Mouse (Mus musculus): Measurements from ENCODE around the gene Lrfn1.

The Lrfn1 gene

DNA sequence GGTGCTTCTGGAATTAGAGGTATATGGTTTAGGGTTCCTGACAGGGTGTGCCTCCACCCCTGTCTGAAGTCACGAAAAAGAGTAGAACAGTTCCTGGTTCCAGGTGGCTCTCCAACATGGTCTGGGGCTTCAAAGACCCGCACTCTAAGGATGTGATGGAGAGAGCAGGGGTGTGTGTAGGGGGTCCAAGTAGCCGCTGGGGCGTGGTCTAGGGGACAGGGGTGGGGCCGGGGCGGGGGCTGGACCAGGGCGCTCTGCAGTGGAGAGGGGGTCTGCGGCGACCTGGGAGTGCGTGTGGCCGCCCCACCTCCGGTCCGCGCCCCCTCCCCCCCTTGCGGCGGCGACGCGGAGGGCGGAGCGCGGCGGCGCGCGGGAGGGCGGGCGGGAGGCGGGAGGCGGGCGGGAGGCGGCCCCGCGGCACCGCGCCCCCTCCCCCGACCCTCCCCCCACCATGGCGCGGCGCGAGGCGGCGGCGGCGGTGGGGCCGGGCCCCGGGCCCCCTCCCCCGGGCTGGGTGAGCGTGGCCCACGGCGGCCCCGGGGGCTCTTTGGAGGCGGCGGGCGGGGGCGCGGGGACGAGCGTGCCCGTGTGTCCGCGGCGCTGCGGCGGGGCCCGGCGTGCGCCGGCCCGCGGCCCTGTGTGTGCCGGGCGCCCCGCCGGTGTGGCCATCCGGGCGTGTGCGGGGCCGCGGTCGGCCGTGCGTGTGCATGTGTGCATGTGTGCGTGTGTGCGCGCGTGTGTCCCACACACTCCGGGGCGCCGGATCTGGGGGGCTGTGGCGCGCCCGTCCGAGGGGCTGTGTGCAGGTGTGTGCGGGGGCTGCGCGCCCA is at the start of gene Lrfn1:
Gene Lrfn1, plus strand, starts transcription at position 450 of the 830 bp plus-strand sequence.
- peak in 1 of 2 experiments; percentile 37 for DNase-seq (ENCODE audit: low spot score in 2 of 2)

DNA sequence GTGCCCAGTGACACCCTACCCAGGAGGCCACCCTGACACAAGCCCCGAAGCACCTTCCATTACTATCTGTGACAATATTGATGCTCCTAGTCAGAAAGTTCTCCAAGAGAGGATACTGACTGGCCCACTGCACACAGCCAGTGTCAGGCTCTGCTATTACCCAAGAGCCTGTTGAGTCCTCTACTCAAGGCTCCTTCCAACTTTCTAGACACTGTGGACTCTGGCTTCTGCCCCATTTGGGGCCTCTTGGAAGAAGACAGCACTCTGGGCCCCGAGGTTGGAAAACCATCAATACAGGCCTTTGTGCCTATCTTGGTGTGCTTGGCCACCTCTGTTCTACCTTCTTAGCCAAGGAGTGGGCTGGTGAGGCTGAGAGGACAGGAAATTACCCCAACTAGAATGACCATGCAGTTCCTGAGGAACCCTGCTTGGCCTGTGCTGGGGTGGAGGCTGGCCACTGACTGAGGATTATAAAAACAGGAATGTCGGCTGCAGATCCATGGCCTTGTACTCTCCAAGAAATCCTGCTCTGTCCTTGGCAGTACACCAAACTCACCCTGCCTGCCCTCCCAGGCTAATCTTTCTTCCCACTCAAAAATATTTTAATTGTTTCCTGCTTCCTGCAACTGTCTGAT is 40.8 kb upstream of the Lrfn1 start:
- no peak for DNase-seq (ENCODE audit: low spot score in 2 of 2)

DNA sequence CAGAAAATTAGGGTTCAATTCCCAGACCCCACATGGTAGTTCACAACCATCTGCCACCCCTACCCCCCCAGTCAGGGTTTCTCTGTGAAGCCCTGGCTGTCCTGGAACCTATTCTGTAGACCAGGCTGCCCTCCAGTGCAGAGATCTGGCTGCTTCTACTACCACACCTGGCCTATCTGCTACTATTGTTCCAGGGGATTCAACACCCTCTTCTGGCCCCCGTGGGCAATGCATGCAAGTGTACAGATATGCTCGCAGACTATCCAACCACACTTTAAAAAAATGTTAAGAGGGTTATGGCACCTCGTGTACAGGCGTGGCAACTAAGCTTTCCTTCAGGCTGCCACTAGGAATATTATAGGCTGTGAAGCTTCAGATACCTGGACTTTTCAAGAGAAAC is 39.0 kb upstream of the Lrfn1 start:
- no peak for DNase-seq (ENCODE audit: low spot score in 2 of 2)

DNA sequence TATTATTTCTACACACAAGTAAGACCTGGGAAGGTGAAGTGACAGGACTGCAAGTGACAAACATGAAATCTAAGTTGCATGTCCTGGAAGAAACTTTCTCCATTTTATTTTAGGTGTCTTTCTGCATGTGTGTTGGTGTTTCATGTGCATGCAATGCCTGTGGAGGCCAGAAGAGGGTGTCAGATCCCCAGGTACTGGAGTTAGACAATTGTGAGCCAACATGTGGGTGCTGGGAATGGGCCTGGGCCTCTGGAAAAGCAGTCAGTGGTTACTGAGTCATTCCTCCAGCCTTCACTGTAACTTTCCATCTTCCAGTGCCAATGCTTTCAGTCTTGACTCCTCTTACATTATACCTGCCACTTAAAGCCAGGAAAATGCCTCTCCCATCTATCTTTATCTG is 34.4 kb upstream of the Lrfn1 start:
- no peak for DNase-seq (ENCODE audit: low spot score in 2 of 2)

DNA sequence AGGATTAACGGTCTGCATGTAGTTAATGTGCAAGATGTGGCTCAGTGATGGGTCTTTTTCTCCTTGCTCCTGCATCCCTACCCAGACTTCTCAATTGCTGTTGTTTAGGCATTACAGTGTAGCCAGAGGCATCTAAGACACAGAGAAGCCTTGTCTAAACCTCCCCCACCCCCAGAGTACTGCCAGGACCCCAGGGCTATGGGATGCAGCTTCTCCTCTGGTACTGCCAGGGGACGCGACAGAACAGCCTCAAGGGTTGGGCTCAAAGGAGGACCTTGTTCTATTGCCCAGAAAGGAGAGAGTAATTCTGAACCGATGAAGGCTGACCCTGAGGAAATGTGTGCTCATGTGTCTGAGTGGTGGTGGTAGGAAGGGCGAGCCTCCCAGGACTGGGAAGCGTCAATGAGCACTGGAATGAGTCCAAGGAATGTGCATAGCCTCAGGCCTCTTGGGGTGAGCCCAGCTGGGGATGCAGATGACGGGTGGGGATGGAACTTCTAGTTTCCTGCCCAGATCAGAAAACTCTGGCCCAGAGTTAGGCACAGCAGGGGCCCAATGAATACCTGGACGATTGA is 33.6 kb upstream of the Lrfn1 start:
- no peak for DNase-seq (ENCODE audit: low spot score in 2 of 2)

DNA sequence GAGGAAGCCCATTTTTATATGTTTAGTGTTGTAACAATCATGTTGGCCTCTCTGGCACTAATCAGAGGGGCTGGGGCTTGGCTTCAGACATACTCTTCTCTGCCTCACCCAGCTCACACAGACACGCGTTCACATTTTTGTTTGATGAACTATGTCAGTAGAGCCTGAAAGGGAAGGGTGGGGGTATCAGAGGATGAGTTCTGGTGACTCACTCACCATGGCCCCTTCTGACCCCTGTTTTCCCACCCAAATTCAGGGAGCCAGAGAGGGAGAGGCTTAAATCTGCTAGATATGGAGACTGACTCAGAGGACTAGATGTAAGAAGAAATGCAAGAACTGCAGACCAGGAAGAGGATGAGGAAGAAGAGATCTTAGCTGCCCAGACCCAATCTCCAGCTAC is 32.4 kb upstream of the Lrfn1 start:
- DNase-seq (ENCODE audit: low spot score in 2 of 2) = no peak

DNA sequence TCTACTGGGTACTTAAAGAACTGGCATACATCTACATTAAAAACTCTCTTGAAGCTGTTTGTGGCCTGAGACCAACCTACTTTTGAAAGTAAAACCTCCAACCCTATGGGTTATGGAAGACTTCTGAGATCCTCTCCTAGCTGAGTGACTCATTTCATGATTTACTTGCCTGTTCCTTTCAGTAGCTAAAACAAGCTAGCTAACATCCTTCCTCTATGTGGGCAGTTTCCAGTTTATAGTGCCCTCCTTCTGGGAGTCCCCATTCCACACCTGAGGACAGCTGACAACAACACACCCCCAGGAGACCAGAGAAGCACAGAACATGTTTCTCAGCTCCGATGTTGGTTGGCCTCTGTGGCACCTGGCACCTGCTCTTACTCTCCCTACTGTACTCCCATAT is 28.8 kb upstream of the Lrfn1 start:
- DNase-seq (ENCODE audit: low spot score in 2 of 2) = no peak

DNA sequence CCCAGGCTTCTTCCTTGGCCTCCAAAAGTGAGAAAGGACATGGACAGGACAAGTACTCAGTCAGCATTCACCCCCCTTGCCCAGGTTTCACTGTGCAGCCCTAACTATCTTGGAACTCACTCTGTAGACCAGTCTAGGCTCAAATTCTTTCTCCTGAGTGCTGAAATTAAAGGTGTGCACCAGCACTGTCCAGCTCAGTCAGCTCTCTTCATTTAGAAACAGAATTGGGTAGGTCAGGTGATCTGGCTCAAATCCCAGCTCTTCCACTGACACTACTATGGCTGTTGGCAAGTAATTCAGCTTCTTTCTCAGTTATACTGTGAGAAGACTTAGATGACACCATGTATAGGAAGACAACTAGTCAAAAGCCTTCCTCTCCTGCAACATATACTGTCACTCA is 24.0 kb upstream of the Lrfn1 start:
- DNase-seq (ENCODE audit: low spot score in 2 of 2) = no peak

DNA sequence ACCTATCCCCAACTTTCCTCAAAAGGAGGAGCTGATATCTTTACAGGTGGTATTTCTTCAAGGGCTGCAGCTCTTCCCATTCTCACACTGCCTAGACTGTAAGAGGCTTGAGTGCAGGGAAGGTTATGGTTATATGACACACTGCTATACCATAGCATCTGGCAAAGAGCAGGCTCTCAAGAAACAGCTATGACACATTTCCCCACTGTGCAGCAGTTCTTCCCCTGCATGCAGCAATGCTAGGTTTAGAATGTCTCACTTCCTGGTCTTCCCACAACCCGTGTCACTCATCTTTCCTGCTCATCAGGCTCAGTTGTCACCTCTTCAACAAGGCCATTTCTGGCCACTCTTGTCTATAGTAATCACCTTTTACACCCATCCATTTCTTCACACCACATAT is 21.3 kb upstream of the Lrfn1 start:
- no peak for DNase-seq (ENCODE audit: low spot score in 2 of 2)

DNA sequence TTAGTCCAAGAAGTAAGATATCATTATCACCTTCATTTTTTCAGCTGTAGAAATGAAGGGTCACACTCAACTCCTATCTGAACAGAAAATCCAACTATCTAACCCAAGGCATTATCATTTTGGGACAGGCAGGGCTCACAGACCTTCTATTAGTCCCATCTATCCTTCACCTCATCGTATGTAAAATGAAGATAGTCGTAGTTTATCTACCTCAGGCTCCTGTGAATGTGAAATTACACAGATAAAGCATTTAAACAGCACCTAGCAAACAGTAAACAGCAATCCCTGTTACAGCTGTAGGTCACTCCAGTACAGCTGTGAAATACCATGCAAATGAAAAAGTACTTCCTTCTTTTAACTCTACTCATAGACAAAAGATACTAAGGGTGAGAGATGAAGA is 19.5 kb upstream of the Lrfn1 start:
- no peak for DNase-seq (ENCODE audit: low spot score in 2 of 2)

DNA sequence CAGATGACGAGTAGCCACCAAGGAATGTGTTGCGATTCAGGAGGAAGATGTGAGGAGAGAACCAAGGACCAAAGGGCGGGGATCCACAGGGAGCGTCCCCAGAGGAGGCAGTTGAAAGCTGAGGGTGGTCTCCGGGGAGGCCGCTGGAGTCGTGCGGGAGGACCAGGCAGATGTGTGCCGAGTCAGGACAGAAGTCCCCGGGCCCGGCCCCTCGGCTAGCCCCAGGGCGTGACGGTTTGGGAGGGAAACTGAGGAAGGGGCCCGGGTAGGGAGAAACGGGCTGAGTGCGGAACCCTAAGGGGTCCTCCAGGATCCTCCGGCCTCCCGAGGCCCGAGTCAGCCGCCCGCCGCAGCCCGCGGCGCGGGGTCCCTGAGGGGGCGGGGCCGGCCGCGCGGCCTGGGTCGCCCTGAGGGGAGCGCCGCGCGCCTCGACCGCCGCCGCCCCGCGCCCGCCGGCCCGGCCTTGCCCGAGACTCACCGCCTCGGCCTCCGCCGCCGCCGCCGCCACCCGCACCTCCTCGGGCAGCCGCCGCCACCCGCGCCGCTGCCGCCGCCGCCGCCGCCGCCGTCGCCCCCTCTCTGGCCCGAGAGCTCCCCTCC is 16.0 kb upstream of the Lrfn1 start:
- DNase-seq (ENCODE audit: low spot score in 2 of 2) = peak in 1 of 2 experiments; percentile 44

DNA sequence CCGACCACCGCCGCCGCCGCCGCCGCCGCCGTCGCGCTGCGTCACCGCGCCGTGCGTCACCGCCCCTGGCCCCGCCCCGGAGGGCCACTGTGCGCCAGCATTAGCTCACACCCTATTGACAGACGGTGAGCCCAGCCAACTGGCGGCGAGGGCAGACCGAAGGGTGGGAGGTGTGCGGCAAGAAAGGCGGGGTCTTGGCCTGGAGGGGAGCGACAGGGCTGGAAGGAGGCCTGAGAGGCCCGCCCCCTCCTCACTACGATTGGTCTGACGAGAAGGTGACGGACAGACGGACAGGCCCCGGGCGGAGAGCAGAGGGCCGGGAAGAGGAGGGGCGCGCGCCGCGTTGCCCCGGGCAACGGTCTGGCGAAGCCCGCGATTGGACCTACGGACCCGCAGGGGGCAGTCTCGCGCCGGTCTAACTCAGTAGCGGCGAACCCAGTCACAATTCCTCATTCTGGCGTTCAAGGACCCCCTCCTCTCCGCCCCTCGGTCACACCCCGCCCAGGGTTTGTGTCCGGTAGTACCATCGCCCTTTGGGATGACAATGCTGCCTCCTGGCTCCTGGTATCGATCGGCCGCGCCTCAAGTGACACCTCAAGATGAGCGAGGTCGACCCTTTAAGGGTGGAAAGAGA is 15.4 kb upstream of the Lrfn1 start:
- peak; percentile 99 to 100 for DNase-seq (ENCODE audit: low spot score in 2 of 2)

DNA sequence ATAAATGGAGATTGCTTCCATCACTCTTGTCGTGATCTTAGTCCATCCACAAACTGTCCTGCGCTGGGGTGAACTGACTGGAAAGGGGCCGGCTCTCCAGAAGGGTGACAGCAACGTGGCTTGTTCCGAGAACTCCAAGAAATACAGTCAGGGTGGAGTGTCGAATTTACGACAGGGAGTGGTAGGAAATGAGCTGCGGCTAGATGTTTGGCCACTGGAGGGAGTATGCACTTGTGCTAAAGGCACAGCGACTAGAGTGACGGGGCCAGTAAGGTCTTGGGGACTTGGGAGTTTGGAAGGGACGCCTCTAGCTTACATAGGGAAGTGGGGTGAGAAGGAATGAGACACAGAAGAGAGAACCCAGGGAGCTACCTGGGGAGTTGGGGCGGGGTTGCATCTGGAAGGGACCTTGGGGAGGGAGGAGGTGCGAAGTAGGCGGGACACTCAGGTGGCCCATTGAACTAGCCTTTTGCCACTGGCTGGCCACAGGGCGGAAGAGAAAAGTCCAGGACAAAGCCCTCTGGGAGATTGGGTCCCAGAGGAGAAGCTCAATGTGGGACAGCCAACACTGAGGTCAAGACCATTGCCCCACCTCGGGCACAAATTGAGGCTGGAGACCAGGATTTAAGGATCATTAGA is 14.7 kb upstream of the Lrfn1 start, which contains the start of gene Gmfg:
Gene Gmfg, plus strand, starts transcription at position 516 of the 639 bp plus-strand sequence.
- peak; percentile 56 to 80 for DNase-seq (ENCODE audit: low spot score in 2 of 2)

DNA sequence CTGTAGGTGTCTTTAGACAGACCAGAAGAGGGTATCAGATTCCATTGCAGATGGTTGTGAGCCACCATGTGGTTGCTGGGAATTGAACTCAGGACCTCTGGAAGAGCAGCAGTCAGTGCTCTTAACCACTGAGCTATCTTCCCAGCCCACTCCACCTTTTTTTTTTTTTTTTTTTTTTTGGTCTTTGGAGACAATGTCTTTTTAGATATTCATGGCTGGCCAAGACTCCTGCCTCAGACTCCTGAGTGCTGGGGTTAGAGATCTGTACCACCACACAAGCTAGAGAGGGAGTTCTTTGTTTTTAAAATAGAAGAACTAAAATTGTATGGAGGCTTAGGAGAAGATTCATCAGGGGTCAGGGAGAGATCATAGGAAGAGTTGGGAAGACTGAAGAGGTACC is 13.8 kb upstream of the Lrfn1 start:
- DNase-seq (ENCODE audit: low spot score in 2 of 2) = no peak

DNA sequence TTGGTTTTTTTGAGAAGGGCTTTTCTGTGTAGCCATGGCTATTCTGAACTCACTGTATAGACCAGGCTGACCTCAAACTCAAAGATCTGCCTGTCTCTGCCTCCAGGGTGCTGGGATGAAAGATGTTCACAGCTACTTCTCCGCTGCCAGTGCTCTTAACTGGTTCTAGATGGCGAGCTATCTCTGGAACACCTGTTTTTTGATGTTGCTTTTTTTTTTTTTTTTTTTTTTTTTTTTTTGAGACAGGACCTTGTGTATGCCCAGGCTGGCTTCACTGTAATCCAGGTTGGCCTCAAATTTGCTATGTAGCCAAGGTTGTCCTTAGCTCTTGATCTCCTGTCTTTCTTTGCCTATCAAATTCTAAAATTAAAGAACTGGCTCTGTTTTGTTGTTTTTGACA is 13.0 kb upstream of the Lrfn1 start:
- DNase-seq (ENCODE audit: low spot score in 2 of 2) = no peak

DNA sequence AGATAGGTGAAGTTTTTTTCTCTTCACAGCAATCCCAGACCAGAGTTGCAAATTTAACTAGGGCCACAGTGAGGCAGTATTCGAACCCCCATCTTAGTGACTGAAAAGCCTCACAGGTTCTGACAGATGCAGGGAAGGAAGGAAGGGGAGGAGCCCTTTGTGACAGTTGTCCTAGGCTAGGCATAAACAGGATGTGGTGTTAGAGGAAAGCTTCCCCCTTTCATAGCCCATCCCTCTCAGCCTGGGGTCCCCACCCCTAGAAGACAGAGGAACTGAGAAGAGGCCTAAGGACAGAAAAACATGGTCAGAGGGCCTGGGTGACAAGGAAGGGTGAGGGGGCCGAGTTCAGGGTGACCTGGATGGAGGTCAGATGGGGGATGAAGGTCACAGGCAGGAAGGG is 11.0 kb upstream of the Lrfn1 start:
- DNase-seq (ENCODE audit: low spot score in 2 of 2) = no peak

DNA sequence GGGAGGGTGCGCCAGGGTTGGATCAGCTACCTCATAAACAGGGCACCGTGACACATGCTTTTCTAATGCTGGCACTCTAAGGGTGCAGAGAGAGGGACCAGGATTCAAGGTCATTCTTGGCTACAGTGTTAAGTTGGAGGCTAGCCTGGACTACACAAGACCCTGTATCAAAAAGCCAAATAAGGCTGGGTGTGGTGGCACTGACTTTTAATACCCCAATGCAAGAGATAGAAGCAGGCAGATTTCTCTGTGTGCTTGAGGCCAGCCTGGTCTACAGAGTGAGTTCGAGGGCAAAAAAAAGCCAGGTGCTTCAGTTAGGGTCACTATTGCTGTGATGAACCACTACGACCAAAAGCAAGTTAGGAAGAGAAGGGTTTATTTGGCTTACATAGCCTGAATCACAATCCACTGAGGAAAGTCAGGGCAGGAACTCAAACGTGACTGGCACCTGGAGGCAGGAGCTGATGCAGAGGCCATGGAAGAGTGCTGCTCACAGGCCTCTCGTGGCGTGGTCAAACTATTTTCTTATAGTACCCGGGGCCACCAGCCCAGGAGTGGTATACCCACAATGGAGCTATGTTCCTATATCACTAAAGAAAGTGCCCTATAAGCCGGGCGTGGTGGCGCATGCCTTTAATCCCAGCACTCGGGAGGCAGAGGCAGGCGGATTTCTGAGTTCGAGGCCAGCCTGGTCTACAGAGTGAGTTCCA is 9.8 kb upstream of the Lrfn1 start:
- no peak for DNase-seq (ENCODE audit: low spot score in 2 of 2)

DNA sequence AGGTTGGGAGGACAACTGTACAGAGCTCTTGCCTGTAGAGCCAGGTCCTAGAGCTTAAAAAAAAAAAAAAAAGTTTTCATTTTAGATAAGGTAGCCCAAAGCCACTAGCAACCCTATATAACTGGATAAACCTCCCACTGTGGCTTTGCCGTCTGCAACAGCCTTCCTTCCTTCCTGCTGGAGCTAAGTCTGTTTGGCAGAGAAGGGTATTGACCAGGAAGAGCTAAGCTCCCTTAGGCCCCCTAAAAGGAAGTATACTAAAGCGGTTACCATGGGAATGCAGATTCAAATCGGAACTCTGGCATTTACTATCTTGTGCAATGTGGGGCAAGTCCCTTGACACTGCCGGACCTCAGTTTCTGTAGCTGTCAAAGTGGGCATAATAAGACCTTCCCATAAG is 9.1 kb upstream of the Lrfn1 start:
- DNase-seq (ENCODE audit: low spot score in 2 of 2) = no peak

DNA sequence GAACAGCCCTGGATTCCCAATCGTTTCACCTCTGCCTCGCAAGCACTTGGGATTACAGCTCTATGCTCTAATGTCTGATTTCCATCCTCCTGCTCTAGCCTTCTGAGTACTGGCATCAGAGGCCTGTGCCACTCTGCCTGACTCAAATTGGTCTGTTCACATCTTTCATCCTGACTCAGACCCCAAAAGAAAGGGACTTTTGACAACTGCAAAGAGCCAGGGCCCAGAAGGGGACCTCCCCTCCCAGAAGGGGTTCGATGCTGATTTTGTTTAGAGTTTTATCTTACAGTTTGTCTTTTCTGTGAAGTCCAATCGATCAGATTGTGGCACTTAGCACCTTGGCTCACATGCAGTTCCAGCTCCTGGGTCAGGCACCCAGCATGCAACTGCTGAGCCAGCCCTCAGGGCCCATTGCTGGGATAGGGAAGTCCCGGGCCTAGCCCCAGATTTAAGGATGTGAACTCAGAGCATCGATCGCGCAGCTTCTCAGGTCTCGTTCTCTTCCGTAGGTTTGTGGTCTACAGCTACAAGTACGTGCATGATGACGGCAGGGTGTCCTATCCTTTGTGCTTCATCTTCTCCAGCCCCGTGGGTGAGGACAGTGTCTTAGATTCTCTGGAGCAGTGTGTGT is 7.3 kb upstream of the Lrfn1 start:
- no peak for DNase-seq (ENCODE audit: low spot score in 2 of 2)

DNA sequence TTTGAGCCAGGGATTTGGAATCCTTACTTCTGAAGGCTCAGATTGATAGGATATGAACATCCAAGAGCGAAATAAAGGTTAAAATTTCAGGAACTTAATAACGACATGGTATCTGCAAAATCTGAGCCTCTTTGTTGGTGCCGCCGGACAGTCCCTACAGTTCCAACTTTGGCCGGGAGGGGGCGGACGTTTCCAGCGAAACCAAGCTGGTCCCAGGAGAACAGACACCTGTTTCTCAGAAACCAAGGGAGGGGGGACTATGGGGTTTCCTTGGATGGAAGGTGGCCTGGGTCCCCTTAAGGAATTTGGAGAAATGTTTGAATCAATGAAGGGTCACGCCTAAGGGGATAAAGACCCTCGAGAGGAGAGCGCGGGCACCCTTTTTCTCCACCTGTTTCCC is 5.3 kb upstream of the Lrfn1 start:
- DNase-seq (ENCODE audit: low spot score in 2 of 2) = peak; percentile 91 to 94
